Mouse (Mus musculus) lung, postnatal 4 days (tissue): ENCODE measurements around the gene Tpd52l2.

Source experiments
- DNase-seq, 2 experiments: peaks; one replicate each; pipeline ENCODE4 v3.0.0; 2021

Gene Tpd52l2

DNA sequence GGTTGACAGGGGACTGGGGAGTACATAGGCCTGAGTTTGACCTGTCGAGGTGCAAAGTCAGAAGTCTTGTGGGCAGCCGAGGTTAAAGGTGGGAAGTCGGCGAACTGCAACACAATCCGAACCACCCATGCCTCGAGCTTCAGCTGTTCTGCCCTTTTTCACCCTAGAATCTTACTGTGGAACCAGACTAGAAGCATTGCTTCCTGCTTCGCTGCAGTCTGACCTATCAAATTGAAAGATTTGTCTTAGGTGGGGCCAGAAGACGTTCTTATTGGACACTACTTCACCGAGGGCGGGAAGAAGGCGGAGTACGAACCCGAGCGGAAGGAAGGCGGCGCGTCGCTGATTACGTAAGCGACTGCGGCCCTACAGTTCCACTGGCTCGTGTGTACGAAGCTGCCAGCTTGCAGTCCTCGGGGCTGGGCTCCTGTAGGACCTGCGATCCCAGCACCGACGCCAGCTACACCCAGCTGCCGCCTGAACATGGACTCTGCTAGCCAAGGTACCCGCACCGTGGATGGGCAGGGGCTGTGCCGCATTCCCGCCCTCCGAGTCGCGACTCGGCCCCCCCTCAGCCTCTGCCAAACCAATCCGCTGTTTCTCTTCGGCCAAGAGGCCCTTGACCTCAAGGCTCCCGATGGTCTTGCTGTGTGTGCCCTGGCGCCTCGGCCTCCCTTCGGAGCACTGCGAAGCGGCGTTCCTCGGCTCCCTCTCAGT lies at the start of gene Tpd52l2:
Gene Tpd52l2 (plus strand): TSS at position 312 of the 717 bp plus-strand sequence.
- DNase-seq: peak; percentile 95

DNA sequence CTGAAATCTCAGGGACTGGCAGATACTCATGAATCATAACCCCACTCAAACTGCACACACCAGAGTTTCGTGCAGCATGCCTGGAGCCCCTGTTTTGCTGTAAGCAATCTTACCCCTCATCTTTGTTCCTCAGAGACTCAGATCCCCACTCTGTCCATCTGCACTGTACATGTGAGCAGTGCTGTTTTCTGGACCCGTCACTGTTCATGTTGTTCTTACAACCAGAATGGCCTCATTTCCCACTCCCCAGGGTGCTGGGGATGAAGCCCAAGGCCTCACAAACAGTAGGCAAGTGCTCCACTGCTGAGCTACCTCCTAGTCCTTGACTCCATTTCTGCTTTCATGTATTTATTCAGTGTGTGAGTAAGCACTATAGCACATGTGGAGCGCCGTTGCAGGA lies 44.8 kb upstream of the Tpd52l2 start:
- no peak for DNase-seq

DNA sequence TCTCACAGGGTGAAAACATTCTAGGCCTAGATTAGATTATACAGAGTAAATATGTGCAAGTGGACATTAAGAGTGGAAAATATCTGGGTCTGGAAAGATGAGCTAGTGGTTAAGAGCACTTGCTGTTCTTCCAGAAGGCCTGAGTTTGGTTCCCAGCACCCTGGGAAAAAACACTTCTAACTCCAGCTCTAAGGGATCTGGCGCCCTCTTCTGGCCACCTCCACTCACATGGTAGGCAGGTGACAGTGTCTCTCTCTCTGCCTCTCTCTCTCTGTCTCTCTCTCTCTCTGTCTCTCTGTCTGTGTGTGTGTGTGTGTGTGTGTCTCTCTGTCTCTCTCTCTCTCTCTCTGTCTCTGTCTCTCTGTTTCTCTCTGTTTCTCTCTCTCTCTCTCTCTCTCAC lies 43.7 kb upstream of the Tpd52l2 start:
- no peak for DNase-seq

DNA sequence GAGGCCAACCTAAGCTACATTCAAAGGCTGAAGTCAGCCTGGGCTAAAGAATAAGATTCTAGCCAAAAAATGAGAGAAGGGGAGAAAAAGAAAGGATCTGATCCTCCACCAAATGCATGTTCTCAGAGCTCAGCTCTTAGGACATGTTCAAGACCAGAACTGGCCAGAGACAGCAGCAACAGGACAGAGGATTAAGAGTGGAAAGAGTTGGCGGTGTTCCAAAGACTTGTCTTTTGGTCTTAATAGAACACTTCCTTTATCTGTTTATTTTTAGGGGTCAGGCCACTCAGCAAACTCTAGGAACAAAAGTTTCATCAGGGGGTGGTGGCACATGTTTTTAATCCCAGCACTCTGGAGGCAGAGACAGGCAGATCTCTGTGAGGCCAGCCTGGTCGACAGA lies 41.0 kb upstream of the Tpd52l2 start:
- DNase-seq: peak in 1 of 2 experiments; percentile 30

DNA sequence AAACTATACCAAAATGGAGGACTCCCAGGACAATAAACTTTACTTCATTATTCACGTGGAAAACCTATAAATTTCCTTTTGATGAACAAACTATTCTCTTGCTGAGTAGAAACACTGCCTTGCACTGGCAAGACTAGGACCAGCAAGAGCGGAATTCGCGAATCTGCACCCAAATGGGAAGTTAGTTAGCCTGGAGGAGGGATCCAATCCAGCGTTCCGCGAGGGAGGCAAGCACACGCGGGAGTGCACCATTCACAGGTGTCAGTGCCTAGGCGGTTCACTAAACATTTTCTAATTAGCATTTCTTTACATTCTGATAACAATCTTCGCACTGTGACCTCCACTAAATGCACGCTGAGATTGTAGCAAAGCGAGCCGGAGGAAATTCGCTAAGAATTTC lies 39.1 kb upstream of the Tpd52l2 start:
- DNase-seq: no peak

DNA sequence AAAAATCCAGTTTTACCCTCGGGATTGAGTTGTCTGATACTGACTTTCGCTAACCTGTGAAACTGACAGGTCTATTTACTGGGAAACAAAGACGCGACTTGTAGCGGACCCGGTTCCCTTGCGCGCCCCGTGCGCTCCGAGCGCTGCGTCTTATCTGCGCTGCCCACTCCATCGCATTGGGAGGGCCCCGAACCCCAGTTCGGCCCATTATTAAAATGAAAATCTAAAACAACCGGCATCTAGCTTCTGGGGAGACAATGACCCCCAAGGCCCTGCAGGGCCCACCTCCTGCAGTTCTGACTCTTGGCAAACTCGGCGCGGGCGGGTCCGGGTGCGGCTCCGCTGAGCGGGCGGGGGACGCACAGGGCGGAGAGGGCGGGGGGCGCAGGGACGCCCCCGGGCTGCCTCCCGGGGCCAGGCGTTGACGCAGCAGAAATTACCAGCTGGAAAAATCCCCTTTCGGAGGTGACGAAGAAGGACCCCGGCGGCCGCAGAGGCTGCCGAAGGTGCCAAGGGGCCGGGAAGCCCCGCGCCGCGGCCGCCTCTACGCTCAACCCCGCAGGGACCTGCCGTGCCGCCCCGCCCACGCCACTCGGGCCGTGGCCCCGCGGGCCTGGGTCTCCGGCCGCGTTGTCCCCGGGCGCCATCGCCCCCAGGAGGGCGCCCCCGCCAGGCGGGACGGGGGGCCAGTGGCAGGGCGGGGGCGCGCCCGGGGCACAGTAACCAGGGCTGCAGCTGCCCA lies 38.4 kb upstream of the Tpd52l2 start:
- DNase-seq: peak; percentile 58 to 60

DNA sequence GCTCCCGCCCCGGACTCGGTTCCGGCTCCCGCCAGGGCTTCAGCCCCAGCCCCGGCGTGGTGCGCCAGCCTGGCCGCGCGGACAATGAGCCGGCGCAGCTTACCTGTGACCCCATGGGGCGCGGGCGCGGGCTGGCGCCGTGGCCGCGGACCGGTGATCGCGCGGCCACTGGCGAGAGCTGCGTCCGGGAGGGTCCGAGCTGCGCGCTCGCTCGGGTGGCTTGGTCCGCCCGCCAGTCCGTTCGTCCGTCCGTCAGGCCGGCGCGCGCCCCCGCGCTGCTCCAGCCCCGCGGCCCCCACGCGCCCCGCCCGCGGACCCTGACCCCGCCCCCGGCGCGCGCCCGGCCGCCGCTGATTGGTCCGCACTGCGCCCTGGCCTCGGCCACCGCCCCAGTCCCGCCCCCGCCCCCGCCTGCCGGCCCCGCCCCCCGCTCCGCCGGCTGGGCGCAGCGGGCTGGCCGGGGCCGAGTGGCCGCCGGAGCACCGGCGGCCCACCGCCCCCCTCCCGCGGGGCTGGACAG lies 37.7 kb upstream of the Tpd52l2 start, which contains the start of gene Zbtb46:
Gene Zbtb46 (minus strand): TSS at position 274 of the 520 bp plus-strand sequence.
- DNase-seq: peak; percentile 91 to 94

DNA sequence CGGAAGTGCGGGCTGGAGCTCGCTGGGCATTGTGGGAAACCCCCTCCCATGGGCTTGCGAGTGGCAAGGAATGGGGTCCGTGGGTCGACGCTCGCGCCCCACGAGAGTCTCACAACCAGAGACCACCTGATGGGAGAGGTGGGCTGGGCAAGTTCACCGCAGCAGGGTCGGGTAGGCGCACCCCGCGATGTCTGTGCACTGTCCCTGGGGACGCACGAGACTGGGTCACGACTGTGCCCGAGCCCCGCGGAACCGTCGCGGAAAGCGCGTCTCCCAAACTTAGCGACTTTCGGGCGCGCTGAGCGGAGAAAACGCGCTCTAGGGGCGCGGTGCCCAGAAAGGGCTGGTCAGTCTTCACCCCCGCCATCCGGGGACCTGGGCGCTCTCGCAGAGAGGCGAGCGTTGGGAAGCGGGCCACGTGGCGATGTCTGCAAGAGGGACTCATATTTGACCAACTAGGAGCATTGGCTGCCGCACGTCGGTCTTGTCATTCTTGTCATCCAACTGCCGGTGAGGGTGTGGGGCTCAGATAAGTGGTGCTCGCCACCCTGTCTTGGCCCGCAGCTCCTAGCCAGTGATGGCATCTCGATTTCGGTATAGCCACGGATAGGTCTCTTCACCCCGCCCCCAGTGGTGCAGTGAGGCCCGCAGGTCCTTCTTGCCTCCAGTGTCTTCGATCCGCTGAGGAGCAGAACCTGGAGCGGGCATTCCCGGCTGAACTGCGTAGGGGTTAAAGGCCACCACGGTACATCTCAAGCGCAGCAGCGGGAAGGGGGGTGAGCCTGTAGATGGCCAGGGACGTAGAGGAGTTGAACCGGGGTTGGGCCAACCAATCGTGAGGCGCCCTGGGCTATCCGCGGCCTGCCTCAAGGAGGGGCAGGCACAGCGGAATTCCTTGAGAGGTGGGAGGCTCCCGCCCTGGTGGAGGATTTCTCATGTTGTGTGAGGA lies 37.0 kb upstream of the Tpd52l2 start:
- DNase-seq: peak; percentile 69 to 84

DNA sequence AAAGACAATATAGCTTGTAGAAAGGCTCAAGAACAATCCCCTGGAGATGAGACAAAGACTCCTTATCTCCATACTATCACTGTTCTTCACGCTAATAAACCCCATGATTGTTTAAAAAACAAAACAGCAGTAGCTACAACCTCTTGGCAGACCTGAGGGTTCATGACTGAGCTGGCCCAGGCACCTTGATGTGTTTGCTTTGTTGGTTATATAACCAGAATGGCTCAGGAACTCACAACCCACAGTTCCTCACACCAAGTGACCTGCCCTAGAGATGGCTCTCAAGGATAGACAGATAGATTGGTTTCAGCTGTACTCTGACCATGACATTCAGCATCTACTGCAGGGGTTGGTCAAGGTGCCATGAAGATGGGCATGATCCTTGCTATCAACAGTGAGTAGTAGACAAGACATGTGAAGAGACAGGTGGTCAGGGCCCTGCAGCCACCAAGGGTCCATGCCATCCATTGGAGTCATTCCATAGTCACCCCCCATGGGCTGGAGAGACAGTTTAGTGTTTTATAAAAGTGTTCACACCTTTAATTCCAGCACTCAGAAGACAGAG lies 35.3 kb upstream of the Tpd52l2 start:
- no peak for DNase-seq

DNA sequence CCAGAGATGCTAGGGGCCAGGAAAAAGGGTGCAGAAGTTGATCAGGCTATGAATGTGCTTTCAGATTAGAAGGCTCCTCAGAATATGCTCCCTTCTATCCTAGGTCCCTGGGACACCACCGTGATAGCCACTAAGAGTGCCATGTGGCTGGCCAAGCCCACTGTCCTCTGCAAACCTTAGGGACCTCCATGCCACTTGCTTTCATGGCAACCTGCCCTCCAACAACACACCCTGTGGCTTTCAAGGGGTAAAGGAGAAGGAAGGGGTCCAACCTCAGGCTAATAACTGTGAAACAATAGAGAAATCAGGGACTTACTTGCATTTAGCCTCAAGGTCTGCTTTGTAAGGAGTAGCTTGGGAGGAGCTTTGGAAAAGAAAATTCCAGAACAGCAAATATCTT lies 34.3 kb upstream of the Tpd52l2 start:
- no peak for DNase-seq

DNA sequence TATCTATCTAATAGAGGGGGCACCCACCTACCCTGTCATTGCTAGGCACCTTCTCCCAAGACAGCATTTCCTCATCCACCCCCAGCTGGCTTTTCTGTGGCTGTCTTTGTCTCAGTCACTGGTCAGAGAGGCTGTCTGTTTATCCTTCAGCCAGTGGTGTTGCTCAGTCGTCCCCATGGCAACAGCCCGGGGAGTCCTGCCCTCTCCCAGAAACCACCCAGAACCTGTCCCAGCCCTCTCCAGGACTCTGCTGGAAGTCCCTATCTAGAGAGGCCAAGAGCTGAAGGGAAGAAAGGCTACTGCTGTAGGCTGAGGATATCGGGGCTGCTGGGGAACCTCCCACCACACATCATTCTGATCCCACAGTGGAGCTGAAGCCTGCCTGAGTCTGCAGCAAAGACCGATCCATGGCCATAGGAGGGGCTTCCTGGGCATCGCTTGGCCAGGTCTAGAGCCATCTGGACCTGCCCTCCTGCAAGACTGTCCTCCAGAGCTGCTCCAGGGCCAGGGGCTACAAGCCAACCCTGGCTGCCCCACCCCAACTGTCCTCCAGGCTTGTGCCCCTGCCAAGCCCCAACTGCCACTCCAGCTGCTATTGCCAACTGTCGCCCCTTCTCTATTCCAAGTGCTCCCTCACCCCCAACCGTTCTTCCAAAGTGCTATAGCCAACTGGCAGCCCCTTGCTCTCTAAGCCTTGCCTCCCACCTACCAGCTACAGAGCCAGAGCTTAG lies 33.8 kb upstream of the Tpd52l2 start:
- peak; percentile 69 to 82 for DNase-seq

DNA sequence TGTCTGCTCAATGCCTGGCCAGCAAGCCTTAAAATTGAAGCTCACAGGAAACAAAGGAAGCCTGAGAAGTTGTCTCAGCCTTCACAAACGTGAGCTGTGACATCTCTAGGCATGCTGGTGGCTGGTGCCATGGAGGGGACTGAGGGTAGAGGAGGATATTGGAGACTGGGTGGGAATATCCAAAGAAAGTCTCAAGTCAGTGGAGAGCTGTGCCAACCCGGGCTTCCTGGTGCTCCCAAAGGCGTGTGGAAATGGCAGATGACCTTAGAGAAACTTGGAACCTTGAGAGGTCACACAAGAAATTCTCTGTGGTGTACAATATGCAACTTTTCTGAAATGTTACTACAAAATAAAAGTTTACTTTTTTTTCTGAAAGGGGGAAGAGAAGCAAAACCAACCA lies 31.5 kb upstream of the Tpd52l2 start:
- DNase-seq: no peak

DNA sequence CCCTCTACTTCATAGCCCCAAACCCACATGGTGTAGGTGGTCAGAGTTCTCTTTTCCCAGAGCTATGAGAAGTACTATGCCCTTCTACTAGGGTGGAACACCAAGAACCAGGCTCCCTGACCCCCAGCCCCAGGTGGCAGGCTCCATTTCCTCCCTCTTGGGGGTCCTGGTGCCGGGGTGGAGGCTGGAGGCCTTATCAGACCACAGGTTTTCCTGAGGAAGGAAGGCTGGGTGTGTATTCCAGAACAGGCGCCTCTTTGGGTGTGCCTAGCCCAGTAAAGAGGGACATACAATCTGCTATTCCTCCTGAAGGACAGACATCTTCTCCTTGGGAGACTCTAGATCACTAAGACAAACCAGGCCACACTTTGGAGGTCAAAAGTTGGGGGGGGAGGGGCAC lies 26.7 kb upstream of the Tpd52l2 start:
- DNase-seq: peak; percentile 27 to 58

DNA sequence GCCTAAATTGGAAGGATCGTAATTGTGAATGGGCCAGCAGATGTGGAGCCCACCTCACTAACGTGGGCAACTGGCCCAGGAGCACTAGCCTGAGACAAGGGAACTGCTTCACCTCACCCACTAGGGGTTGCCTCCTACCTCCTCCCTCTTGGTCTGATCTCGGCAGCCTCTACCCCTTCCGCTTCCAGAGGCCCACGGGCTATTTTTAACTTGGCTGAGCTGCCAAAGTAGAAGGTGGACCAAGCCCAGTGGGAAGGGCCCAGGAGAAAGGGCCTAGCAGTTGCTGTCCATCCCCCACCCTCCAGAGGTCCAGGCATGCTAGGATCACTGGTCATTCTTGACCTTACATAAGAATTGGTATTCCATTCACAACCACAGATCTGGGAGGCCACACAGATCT lies 25.7 kb upstream of the Tpd52l2 start:
- peak; percentile 59 to 76 for DNase-seq

DNA sequence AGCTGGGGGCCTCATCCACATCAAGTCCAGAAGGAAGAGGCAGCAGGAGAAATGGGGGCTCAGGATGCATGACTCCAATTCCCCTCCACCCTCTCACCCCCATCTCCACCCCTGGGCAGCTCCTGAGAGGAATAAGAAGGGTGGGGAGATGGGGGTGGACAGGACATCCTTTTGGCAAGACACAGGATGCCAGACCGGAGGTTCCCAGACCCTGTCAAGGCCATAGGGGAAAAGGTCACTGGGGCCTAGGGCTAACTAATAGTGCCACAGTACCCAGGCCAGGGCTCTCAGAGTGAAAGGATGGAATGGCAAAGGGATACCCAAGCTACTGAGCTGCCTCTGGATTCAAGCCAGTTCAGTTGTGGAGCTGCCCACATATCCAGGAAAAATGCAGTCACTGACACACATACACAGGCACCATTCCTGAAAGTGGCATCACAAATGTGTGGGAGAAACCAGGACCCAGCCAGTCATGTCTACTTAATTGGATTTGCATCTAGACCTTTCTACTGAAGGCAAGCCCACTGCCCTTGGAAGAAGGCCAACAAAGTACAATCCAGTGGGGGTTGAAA lies 24.6 kb upstream of the Tpd52l2 start:
- peak; percentile 32 to 48 for DNase-seq

DNA sequence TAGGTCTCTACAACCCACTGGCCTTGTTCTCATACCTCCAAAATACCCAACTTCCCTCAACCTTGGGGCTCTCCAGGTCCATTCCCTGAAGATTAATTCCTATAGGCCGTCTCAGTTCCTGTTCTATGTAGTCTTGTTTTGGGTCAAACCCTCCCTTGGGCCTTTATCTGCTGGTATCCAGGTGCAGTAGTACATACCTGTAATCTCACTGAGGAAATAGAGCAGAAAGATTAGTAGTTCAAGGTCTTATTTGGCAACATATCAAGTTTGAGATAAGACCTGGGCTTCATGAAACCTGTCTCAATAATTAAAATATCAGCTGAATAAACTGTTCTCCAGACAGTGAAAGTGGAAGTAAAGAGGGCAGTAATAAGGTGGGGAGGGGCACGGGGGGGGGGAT lies 13.8 kb upstream of the Tpd52l2 start:
- DNase-seq: no peak

DNA sequence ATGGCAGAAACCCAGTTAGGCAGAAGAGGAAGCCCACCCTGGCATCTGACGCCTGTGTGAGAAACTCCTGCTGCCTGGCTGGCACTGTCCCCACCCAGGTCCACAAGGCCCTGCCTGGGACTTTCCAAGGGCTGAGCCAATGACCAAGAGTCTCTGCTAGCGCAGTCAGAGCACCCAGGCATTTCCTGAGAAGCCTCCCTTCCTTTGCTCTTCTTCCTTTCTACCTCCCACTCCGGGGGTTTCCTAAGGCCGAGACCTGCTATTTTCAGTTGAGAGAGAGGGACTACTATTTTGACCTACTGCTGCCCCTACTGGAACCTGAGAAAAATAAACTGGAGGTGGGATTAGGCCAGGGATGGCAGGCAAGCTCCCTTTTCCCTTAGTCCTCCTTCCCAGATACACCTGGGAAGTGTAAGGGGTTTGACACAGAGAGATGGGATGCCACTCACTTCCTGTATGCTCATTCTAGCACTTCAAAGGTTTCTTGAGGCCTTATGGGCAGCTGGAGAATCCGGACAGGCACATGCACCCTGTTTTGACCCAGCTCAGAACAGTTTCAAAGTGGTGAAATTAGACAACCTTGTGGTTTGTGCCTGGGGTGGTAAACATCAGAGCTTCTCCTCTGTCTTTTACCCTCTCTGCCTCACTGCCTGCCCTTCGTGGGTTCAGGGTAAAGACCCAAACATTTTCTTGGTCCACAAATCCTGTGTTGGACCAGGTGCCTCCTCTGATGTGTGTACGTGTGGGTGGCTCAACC lies 13.2 kb upstream of the Tpd52l2 start:
- DNase-seq: peak; percentile 62 to 81

DNA sequence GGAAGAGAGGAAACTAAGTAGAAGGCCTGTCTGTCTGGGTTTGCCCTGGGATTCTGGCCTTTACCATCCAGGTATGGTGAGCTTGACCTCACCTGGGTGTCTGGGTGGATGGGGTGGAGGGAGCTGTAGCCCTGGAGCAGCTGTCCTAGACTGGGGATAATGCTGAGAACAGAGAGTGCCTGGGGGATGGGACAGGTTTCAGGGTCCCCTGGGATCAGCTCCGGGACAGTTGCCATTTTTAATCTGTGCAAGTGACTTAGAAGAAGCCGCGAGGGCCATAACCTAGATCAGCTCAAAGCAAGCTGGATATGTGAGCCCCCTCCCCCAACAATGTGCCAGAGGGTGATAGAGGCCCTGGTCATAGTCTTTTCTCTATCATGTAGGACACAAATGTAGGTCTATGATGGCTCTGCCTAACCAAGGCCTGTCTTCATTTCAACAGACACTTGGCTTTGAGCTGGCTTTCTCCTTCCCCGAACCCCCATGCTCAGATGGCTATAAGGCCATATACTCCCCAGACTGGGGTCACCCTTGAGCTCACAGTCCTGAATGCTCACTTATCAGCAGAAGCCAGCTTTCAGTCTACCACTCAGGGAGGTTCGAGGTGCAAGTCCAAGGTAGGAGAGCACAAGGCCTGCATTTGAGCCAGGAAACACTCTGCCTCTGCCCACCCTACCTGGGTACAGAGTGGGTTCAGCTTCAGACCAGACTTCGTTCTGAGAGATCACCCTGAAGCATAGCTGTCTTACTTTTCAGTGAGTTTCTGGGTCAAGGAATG lies 12.3 kb upstream of the Tpd52l2 start:
- DNase-seq: no peak

DNA sequence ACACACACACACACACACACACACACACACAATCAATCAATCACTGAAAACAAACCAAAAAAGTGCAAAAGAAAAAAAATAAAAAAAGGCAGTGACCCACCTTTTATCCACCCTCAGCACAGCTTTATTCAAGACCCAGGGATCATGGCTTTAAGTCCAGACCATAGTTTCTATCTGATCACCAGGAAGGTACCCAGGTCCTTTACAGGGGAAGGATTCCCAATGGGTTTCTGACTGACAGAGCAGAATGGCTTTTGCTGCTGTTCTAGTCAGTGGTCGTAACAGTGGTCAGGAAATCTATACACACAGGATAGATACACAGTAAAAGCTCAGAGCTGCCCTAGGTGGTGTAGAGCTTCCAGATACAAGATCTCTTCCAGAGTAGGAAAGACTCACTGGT lies 11.2 kb upstream of the Tpd52l2 start:
- DNase-seq: no peak
